Mouse (Mus musculus): Measurements from ENCODE around the gene Gnaq. TPM values are rescaled to one million over a fixed set of nuclear protein-coding genes. Genes with fewer than 3 reads are reported as not detected.

Gnaq gene
- polyA plus RNA-seq, 1 experiment from 2014 or later, result 23.3 TPM

DNA sequence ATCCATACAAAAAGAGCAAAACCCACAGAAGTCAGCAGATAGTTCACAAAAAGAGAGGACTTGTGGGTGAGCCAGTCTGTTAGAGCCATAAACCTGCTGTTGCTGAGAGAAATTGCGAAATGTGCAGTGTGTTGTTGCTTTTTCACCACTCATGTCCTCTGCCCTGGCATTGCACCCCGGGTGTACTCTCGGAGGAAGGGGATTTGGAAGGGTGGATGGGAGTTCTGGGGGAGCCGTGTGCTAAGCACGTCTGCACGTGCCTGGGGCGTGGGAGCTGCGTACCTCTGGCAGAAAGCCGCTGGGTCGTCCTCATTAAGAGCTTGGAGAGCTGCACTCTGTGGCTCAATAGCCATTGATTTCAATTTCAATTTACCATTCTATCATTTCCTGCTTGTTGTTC, 234.6 kb downstream of the Gnaq start:
- H3K27me3 ChIP-seq (ENCODE audit: control insufficient read depth, insufficient read depth, low read length), result no peaks in the 10 kb centered on the region
- WGBS, result 74% methylated on average over 10 of the region's 10 CpGs
- peaks cover 2% of the 10 kb centered on the region for H3K36me3 ChIP-seq (ENCODE audit: control insufficient read depth, insufficient read depth, low read length)
- no peak overlapping the region for H3K27ac ChIP-seq (ENCODE audit: low read length)
- no peak overlapping the region for H3K4me2 ChIP-seq (replicated peaks; ENCODE audit: low read depth, low read length)
- no peak overlapping the region for H3K9ac ChIP-seq (replicated peaks; ENCODE audit: low read depth, low read length)
- no peak overlapping the region for H3K4me3 ChIP-seq (ENCODE audit: low read depth, low read length)
- no peak for ATAC-seq (ENCODE audit: insufficient number of reproducible peaks, insufficient read depth, low FRiP score, low read depth)
- H3K4me1 ChIP-seq (ENCODE audit: control insufficient read depth, insufficient read depth, low read length), result peaks cover 2% of the 10 kb centered on the region
- no peaks in the 10 kb centered on the region for H3K9me3 ChIP-seq (ENCODE audit: control insufficient read depth, low read depth, low read length)

DNA sequence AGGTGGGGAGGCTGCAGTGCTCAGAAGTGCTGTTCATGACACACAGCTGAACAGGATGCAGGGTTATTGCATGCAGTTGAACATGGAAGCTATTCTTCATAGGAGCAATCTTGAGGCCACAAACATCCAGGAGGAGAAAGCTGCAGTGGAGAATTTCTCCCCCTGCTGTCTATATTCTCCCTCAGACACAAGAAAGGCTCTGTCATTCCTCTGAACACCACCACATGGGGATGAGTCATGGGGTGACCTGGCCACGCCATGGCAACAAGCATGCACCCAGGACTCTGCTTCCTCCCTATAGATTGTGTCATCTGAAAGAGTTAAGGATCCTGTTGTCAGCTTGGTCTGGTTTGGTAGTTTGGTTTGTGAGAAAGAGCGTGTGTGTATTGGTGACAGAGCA, 239.0 kb downstream of the Gnaq start:
- no peaks in the 10 kb centered on the region for H3K27me3 ChIP-seq (ENCODE audit: control insufficient read depth, insufficient read depth, low read length)
- ATAC-seq (ENCODE audit: insufficient number of reproducible peaks, insufficient read depth, low FRiP score, low read depth), result no peak
- peaks cover 7% of the 10 kb centered on the region for H3K36me3 ChIP-seq (ENCODE audit: control insufficient read depth, insufficient read depth, low read length)
- no peaks in the 10 kb centered on the region for H3K9me3 ChIP-seq (ENCODE audit: control insufficient read depth, low read depth, low read length)
- H3K4me1 ChIP-seq (ENCODE audit: control insufficient read depth, insufficient read depth, low read length), result peaks cover 10% of the 10 kb centered on the region
- 73% methylated on average over 2 of the region's 2 CpGs for WGBS
- H3K27ac ChIP-seq (ENCODE audit: low read length), result no peak overlapping the region
- no peak overlapping the region for H3K4me2 ChIP-seq (replicated peaks; ENCODE audit: low read depth, low read length)
- H3K9ac ChIP-seq (replicated peaks; ENCODE audit: low read depth, low read length), result no peak overlapping the region
- H3K4me3 ChIP-seq (ENCODE audit: low read depth, low read length), result no peak overlapping the region

DNA sequence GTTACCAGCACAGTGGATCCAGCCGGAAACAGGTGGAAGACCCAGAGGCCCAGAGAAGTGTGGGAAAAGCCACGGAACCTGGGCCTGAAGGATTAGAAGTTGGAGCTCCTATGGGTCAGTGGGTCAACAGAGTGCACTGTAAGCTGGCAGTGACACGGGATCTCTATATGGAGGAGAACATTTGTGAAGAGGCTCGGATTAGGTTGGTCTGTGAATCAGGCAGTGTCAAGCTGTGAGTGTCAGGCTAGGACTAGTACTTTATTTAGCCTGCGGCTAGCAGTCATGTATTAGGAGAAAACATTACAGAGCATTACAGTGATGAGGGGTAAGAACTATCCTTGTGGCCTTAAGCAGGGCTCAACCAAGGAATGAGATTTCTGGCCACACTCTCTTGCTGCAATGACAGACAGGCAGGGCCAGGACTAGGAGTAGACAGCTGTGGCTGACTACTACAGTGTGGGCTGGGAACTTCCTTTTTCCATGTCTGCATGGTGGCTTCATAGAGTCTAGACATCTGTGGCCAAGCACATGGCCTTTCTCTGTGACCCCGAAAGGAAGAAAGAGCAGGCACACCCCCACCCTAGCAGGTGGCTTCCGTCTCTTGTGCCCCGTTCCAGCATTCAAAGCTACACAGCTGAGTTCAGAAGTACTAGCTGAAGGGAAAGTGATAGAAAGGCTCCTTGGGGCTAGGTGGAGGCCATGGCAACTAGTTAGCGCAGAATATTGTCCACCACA, 240.3 kb downstream of the Gnaq start:
- Histone ChIP-seq H3K4me1 (ENCODE audit: control insufficient read depth, insufficient read depth, low read length) (peaks cover 10% of the 10 kb centered on the region), H3K27me3 (ENCODE audit: control insufficient read depth, insufficient read depth, low read length) (no peaks in the 10 kb centered on the region), H3K36me3 (ENCODE audit: control insufficient read depth, insufficient read depth, low read length) (peaks cover 7% of the 10 kb centered on the region), H3K9me3 (ENCODE audit: control insufficient read depth, low read depth, low read length) (no peaks in the 10 kb centered on the region), H3K4me2 (replicated peaks; ENCODE audit: low read depth, low read length) (no peak overlapping the region), H3K9ac (replicated peaks; ENCODE audit: low read depth, low read length) (no peak overlapping the region), H3K4me3 (ENCODE audit: low read depth, low read length) (no peak overlapping the region), H3K27ac (ENCODE audit: low read length) (0 out of 2 replicates have a peak overlapping the region, but pooled peaks have one; percentile 58)
- 0 out of 2 replicates have a peak, but pooled peaks have one; percentile 18 for ATAC-seq (ENCODE audit: insufficient number of reproducible peaks, insufficient read depth, low FRiP score, low read depth)
- 64% methylated on average over 9 of the region's 9 CpGs for WGBS

DNA sequence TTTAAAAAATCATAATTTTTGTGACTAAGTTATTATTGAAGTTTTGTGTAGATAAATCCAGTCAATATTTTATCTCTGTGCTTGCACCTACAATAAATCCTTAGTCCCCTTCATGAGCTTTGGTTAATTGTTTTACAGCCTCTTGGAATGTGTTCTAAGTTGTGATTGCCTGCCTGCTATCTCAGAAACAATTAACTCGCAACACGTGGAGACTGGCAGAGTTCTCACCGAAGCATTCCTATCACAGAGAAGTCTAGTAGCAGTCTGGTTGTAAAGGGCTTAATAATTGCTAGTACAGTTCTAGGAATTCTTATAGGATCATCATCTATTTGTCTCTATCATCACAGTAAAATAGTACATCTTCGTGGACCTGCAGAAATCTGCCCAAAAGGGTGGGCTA, 243.2 kb downstream of the Gnaq start:
- 38% methylated on average over 4 of the region's 4 CpGs for WGBS
- H3K27ac ChIP-seq (ENCODE audit: low read length), result no peak overlapping the region

DNA sequence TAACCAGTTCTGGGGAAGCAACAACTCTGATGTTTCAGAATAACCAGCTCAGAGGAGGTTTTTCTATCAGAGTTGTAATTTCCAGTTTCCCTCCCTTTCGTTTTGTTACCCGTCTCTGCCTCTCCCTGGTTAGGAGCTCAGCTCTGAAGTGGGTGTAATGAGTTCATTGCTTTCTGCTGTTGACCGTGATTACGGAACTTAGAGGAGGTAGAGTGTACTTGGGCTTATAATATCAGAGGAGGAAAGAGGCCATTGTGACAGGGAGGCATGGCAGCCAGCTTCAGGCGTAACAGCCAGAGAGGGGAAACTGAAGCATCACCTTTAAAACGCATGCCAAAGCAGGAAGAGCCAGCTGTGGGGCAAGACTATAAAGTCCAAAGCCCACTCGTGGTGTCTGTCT, 245.9 kb downstream of the Gnaq start:
- WGBS, result 86% methylated on average over 7 of the region's 7 CpGs
- peaks cover 5% of the 10 kb centered on the region; the same call in 1 of the 2 replicates for H3K36me3 ChIP-seq (ENCODE audit: control insufficient read depth, insufficient read depth, low read length)
- no peaks in the 10 kb centered on the region for H3K9me3 ChIP-seq (ENCODE audit: control insufficient read depth, low read depth, low read length)
- no peak overlapping the region for H3K27ac ChIP-seq (ENCODE audit: low read length)
- H3K27me3 ChIP-seq (ENCODE audit: control insufficient read depth, insufficient read depth, low read length), result no peaks in the 10 kb centered on the region
- no peak overlapping the region for H3K4me3 ChIP-seq (ENCODE audit: low read depth, low read length)
- no peak overlapping the region for H3K9ac ChIP-seq (replicated peaks; ENCODE audit: low read depth, low read length)
- H3K4me1 ChIP-seq (ENCODE audit: control insufficient read depth, insufficient read depth, low read length), result no peaks in the 10 kb centered on the region; the same call in 1 of the 2 replicates
- ATAC-seq (ENCODE audit: insufficient number of reproducible peaks, insufficient read depth, low FRiP score, low read depth), result no peak
- no peak overlapping the region for H3K4me2 ChIP-seq (replicated peaks; ENCODE audit: low read depth, low read length)

More for the DNA sequence above, 243.2 kb downstream of the Gnaq start:
- H3K9me3 ChIP-seq (ENCODE audit: control insufficient read depth, low read depth, low read length), result no peaks in the 10 kb centered on the region
- no peak overlapping the region for H3K9ac ChIP-seq (replicated peaks; ENCODE audit: low read depth, low read length)
- peaks cover 7% of the 10 kb centered on the region for H3K36me3 ChIP-seq (ENCODE audit: control insufficient read depth, insufficient read depth, low read length)
- no peak for ATAC-seq (ENCODE audit: insufficient number of reproducible peaks, insufficient read depth, low FRiP score, low read depth)
- H3K4me3 ChIP-seq (ENCODE audit: low read depth, low read length), result no peak overlapping the region
- no peak overlapping the region for H3K4me2 ChIP-seq (replicated peaks; ENCODE audit: low read depth, low read length)
- peaks cover 10% of the 10 kb centered on the region for H3K4me1 ChIP-seq (ENCODE audit: control insufficient read depth, insufficient read depth, low read length)
- H3K27me3 ChIP-seq (ENCODE audit: control insufficient read depth, insufficient read depth, low read length), result no peaks in the 10 kb centered on the region

DNA sequence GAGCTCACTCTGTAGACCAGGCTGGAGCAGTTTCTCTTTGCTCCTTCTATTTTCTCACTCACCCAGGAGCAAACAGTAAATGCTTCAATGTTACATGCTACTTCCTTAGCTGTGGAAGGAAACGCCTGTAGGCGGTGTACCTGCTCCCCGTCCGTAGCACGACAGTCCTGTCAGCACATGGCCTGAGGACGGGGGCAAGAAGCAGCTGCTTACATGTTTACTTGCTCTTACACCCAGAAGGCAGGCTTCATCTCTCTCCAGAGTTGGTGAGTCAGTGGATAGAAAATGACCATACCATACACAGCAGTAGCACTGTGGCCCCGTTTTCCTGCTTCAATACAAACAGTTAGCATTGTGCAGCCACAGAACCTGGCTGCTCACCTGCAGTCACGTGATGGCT, 247.1 kb downstream of the Gnaq start:
- no peak overlapping the region for H3K4me3 ChIP-seq (ENCODE audit: low read depth, low read length)
- no peaks in the 10 kb centered on the region for H3K9me3 ChIP-seq (ENCODE audit: control insufficient read depth, low read depth, low read length)
- no peak overlapping the region for H3K9ac ChIP-seq (replicated peaks; ENCODE audit: low read depth, low read length)
- H3K36me3 ChIP-seq (ENCODE audit: control insufficient read depth, insufficient read depth, low read length), result peaks cover 5% of the 10 kb centered on the region; the same call in 1 of the 2 replicates
- H3K4me2 ChIP-seq (replicated peaks; ENCODE audit: low read depth, low read length), result no peak overlapping the region
- no peaks in the 10 kb centered on the region for H3K27me3 ChIP-seq (ENCODE audit: control insufficient read depth, insufficient read depth, low read length)
- no peak for ATAC-seq (ENCODE audit: insufficient number of reproducible peaks, insufficient read depth, low FRiP score, low read depth)
- no peaks in the 10 kb centered on the region; the same call in 1 of the 2 replicates for H3K4me1 ChIP-seq (ENCODE audit: control insufficient read depth, insufficient read depth, low read length)
- 79% methylated on average over 8 of the region's 8 CpGs for WGBS
- H3K27ac ChIP-seq (ENCODE audit: low read length), result no peak overlapping the region

DNA sequence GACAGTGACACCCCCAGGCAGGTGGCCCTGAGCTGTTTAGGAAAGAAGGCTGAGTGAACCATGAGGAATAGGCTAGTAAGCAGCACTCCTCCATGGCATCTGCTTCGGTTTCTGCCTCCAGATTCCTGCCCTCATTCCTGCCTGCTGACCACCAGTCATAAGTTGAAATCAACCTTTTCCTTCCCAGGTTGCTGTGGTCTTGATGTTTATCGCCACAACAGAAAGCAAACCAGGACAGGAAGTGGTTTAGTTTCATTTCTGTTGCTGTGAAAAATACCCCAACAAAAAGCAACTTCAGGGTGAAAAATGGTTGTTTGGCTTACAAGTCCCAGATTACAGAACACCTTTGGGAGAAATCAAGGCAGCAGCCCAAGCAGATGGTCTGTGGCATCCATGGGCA, 249.8 kb downstream of the Gnaq start:
- no peaks in the 10 kb centered on the region; the same call in 1 of the 2 replicates for H3K4me1 ChIP-seq (ENCODE audit: control insufficient read depth, insufficient read depth, low read length)
- no peaks in the 10 kb centered on the region for H3K27me3 ChIP-seq (ENCODE audit: control insufficient read depth, insufficient read depth, low read length)
- H3K4me3 ChIP-seq (ENCODE audit: low read depth, low read length), result no peak overlapping the region
- WGBS, result 83% methylated on average over 2 of the region's 2 CpGs
- no peaks in the 10 kb centered on the region for H3K9me3 ChIP-seq (ENCODE audit: control insufficient read depth, low read depth, low read length)
- H3K4me2 ChIP-seq (replicated peaks; ENCODE audit: low read depth, low read length), result no peak overlapping the region
- no peak for ATAC-seq (ENCODE audit: insufficient number of reproducible peaks, insufficient read depth, low FRiP score, low read depth)
- H3K36me3 ChIP-seq (ENCODE audit: control insufficient read depth, insufficient read depth, low read length), result peaks cover 5% of the 10 kb centered on the region; the same call in 1 of the 2 replicates
- no peak overlapping the region for H3K27ac ChIP-seq (ENCODE audit: low read length)
- H3K9ac ChIP-seq (replicated peaks; ENCODE audit: low read depth, low read length), result no peak overlapping the region

DNA sequence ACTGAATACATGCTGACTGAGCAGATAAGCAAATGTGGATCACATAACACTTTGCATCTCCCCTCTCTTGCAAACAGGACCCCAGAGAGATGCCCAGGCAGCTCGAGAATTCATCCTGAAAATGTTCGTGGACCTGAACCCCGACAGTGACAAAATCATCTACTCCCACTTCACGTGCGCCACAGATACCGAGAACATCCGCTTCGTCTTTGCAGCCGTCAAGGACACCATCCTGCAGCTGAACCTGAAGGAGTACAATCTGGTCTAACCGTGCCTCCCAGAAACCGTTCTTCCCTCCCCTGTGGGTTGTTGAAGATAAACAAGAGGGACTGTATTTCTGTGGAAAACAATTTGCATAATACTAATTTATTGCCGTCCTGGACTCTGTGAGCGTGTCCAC, 250.5 kb downstream of the Gnaq start:
- ATAC-seq (ENCODE audit: insufficient number of reproducible peaks, insufficient read depth, low FRiP score, low read depth), result no peak
- Histone ChIP-seq H3K4me2 (replicated peaks; ENCODE audit: low read depth, low read length) (no peak overlapping the region), H3K36me3 (ENCODE audit: control insufficient read depth, insufficient read depth, low read length) (peaks cover 5% of the 10 kb centered on the region; the same call in 1 of the 2 replicates), H3K27me3 (ENCODE audit: control insufficient read depth, insufficient read depth, low read length) (no peaks in the 10 kb centered on the region), H3K9ac (replicated peaks; ENCODE audit: low read depth, low read length) (no peak overlapping the region), H3K4me1 (ENCODE audit: control insufficient read depth, insufficient read depth, low read length) (no peaks in the 10 kb centered on the region; the same call in 1 of the 2 replicates), H3K4me3 (ENCODE audit: low read depth, low read length) (no peak overlapping the region), H3K9me3 (ENCODE audit: control insufficient read depth, low read depth, low read length) (no peaks in the 10 kb centered on the region), H3K27ac (ENCODE audit: low read length) (no peak overlapping the region)
- 77% methylated on average over 13 of the region's 13 CpGs for WGBS
